Mouse (Mus musculus): Measurements from ENCODE around the gene Depdc1a. TPM values are rescaled to one million over a fixed set of nuclear protein-coding genes. Genes with fewer than 3 reads are reported as not detected.

Gene Depdc1a
- 12.8 and 16.4 TPM in 2 replicates for total RNA-seq (2012; rRNA removed)
- 64.4 and 77.6 TPM in 2 replicates for total RNA-seq (2014; rRNA removed)
- 27.1 and 32.3 TPM in 2 replicates for polyA plus RNA-seq (2012; ENCODE audit: insufficient read length, low read depth)

GRCm38 (mm10) chr3:159495243-159495801 is at the start of gene Depdc1a:
Depdc1a (plus strand) TSS chr3:159495433.
- Histone ChIP-seq H3K36me3 (replicated peaks in 1 of 2; ENCODE audit: control insufficient read depth in 1 of 2, insufficient read depth in 1 of 2, low read length in 1 of 2) (peaks cover 8 to 14% of the 10 kb centered on the region in 2 experiments), H3K9me3 (replicated peaks; ENCODE audit: low read length) (no peaks in the 10 kb centered on the region), H3K4me2 (ENCODE audit: insufficient read depth, low read depth, poor library complexity, severe bottlenecking) (peak within 1 kb of the TSS; percentile 97), H3K27me3 (replicated peaks) (no peaks in the 10 kb centered on the region), H3K4me3 (replicated peaks in 1 of 3; ENCODE audit: low read depth in 2 of 3, low read length in 2 of 3, poor library complexity in 1 of 3) (peak within 1 kb of the TSS; percentile 68 to 91 (median 87)), H3K9ac (ENCODE audit: insufficient read depth, low read depth) (peak within 1 kb of the TSS; percentile 87), H3K27ac (ENCODE audit: insufficient read depth, low read depth) (peak within 1 kb of the TSS; percentile 39; the same call in 1 of the 2 replicates), H3K79me2 (replicated peaks; ENCODE audit: control insufficient read depth, extremely low read depth, insufficient read depth, poor library complexity, severe bottlenecking) (peaks cover 9% of the 10 kb centered on the region; the same call in 1 of the 2 replicates), H3K4me1 (ENCODE audit: control insufficient read depth in 1 of 2, insufficient read depth in 2 of 2) (peaks cover 2 to 18% of the 10 kb centered on the region in 2 experiments; a peak in 2 of 4 replicates)
- peak; percentile 99 for DNase-seq (ENCODE audit: extremely low read depth)
- TF ChIP-seq POLR2A (IDR thresholded peaks at IDR 0.05; ENCODE audit: low read depth, low read length) (peak; percentile 94), POLR2AphosphoS2 (IDR thresholded peaks at IDR 0.05; ENCODE audit: low read depth, low read length) (peak; percentile 91), IRF4 (IDR thresholded peaks at IDR 0.05; ENCODE audit: low read depth, low read length) (no peak; the same call in 1 of the 2 replicates), BHLHE40 (IDR thresholded peaks at IDR 0.05; ENCODE audit: low read depth, low read length) (0 out of 2 replicates have a peak, but pooled peaks have one; percentile 15), SMC3 (IDR thresholded peaks at IDR 0.05; ENCODE audit: low read depth, low read length) (no peak), ZMIZ1 (IDR thresholded peaks at IDR 0.05; ENCODE audit: low read depth, low read length) (peak; percentile 91), E2F4 (IDR thresholded peaks at IDR 0.05; ENCODE audit: insufficient replicate concordance, low read depth, low read length) (peak; percentile 96), SIN3A (IDR thresholded peaks at IDR 0.05; ENCODE audit: low read length) (peak; percentile 92), MAX (IDR thresholded peaks at IDR 0.05; ENCODE audit: low read length) (peak; percentile 93), RAD21 (IDR thresholded peaks at IDR 0.05; ENCODE audit: low read depth, low read length) (no peak), NELFE (IDR thresholded peaks at IDR 0.05; ENCODE audit: low read depth, low read length) (peak; percentile 93), MXI1 (IDR thresholded peaks at IDR 0.05; ENCODE audit: low read depth, low read length) (peak; percentile 84), TCF12 (IDR thresholded peaks at IDR 0.05; ENCODE audit: low read depth, low read length) (peak; percentile 88), USF1 (IDR thresholded peaks at IDR 0.05; ENCODE audit: low read depth, low read length) (peak; percentile 92), ELF1 (IDR thresholded peaks at IDR 0.05; ENCODE audit: low read depth, low read length) (peak; percentile 69), MAFK (IDR thresholded peaks at IDR 0.05; ENCODE audit: insufficient replicate concordance, low read length) (no peak), MYC (IDR thresholded peaks at IDR 0.05; ENCODE audit: low read depth, low read length) (0 out of 2 replicates have a peak, but pooled peaks have one; percentile 9), USF2 (conservative IDR thresholded peaks at IDR 0.05; ENCODE audit: low read depth, low read length) (peak; percentile 95), UBTF (IDR thresholded peaks at IDR 0.05; ENCODE audit: low read depth, low read length) (peak; percentile 57; the same call in 1 of the 2 replicates), NRF1 (IDR thresholded peaks at IDR 0.05; ENCODE audit: low read depth, low read length) (0 out of 2 replicates have a peak, but pooled peaks have one; percentile 32), HCFC1 (IDR thresholded peaks at IDR 0.05; ENCODE audit: low read depth, low read length) (peak; percentile 60), TBP (conservative IDR thresholded peaks at IDR 0.05; ENCODE audit: low read depth, low read length) (peak; percentile 91), MAZ (IDR thresholded peaks at IDR 0.05; ENCODE audit: low read depth, low read length) (no peak), MEF2A (IDR thresholded peaks at IDR 0.05; ENCODE audit: borderline replicate concordance, low read depth, low read length) (peak; percentile 43; the same call in 1 of the 2 replicates)
- in situ Hi-C loops (cut with MboI; ENCODE audit: low pct_ligation_motif_present, low pct_unique_long_range_greater_than_20kb, low sequenced_read_pairs) = no loop called here
- dilution Hi-C loops (cut with MboI; ENCODE audit: extremely low pct_ligation_motif_present, extremely low pct_unique_long_range_greater_than_20kb, low sequenced_read_pairs) = no loop called here

Measured in CH12.LX (cell line).